ENCODE assay signal across 8 mouse cellular contexts in genomic region chr2:39007865-39008264, GRCm38 (mm10). TPM values are rescaled to one million over a fixed set of nuclear protein-coding genes. Genes with fewer than 3 reads are reported as not detected.
DNase-seq lines count a peak whose midpoint lies in the region; ATAC-seq and TF ChIP-seq lines count a peak whose summit lies in the region.

No protein-coding gene starts in this region.

- peaks cover 2 to 24% of the 10 kb centered on the region in 2 experiments for H3K4me1 ChIP-seq in CH12.LX (ENCODE audit: control insufficient read depth in 1 of 2, insufficient read depth in 2 of 2)
- peaks cover 55% of the 10 kb centered on the region for H3K4me1 ChIP-seq in forebrain, embryonic 10.5 days
- peaks cover 54% of the 10 kb centered on the region for H3K4me1 ChIP-seq in heart, embryonic 15.5 days (replicated peaks)
- peaks cover 78% of the 10 kb centered on the region for H3K4me1 ChIP-seq in liver, embryonic 13.5 days (replicated peaks)
- H3K4me1 ChIP-seq in stomach, embryonic 14.5 days (ENCODE audit: control insufficient read depth, insufficient read depth, low read length), result peaks cover 30% of the 10 kb centered on the region

- H3K4me2 ChIP-seq in CH12.LX (ENCODE audit: insufficient read depth, low read depth, poor library complexity, severe bottlenecking), result peak overlapping the region; percentile 92; the same call in 1 of the 2 replicates
- H3K4me2 ChIP-seq in heart, embryonic 15.5 days, result peak overlapping the region; percentile 92
- H3K4me2 ChIP-seq in liver, embryonic 13.5 days, result peak overlapping the region; percentile 94
- H3K4me2 ChIP-seq in stomach, embryonic 14.5 days (replicated peaks; ENCODE audit: low read depth, low read length), result peak overlapping the region; percentile 95

- in situ Hi-C loops in CH12.LX (cut with MboI; ENCODE audit: low pct_ligation_motif_present, low pct_unique_long_range_greater_than_20kb, low sequenced_read_pairs), result no loop called here

- H3K4me3 ChIP-seq in CH12.LX (replicated peaks in 1 of 3; ENCODE audit: low read depth in 2 of 3, low read length in 2 of 3, poor library complexity in 1 of 3), result peak overlapping the region; percentile 85 to 100 (median 90)
- peak overlapping the region; percentile 93 for H3K4me3 ChIP-seq in forebrain, embryonic 10.5 days
- peak overlapping the region; percentile 95 for H3K4me3 ChIP-seq in heart, embryonic 15.5 days
- peak overlapping the region; percentile 93 for H3K4me3 ChIP-seq in liver, embryonic 13.5 days (replicated peaks)
- H3K4me3 ChIP-seq in stomach, embryonic 14.5 days (ENCODE audit: low read depth, low read length), result peak overlapping the region; percentile 93

- H3K27ac ChIP-seq in CH12.LX (ENCODE audit: insufficient read depth, low read depth), result peak overlapping the region; percentile 99
- peak overlapping the region; percentile 92 for H3K27ac ChIP-seq in forebrain, embryonic 10.5 days
- H3K27ac ChIP-seq in heart, embryonic 15.5 days, result peak overlapping the region; percentile 96
- peak overlapping the region; percentile 93 for H3K27ac ChIP-seq in liver, embryonic 13.5 days
- peak overlapping the region; percentile 94 for H3K27ac ChIP-seq in stomach, embryonic 14.5 days (ENCODE audit: low read length)

- H3K79me2 ChIP-seq in CH12.LX (replicated peaks; ENCODE audit: control insufficient read depth, extremely low read depth, insufficient read depth, poor library complexity, severe bottlenecking), result peaks cover 69% of the 10 kb centered on the region

- TF ChIP-seq CTCF in CH12.LX (conservative IDR thresholded peaks at IDR 0.05 in 1 of 2, IDR thresholded peaks at IDR 0.05 in 1 of 2; ENCODE audit: low read depth in 2 of 2, low read length in 2 of 2), result no peak

- peaks cover 12 to 32% of the 10 kb centered on the region in 2 experiments for H3K36me3 ChIP-seq in CH12.LX (replicated peaks in 1 of 2; ENCODE audit: control insufficient read depth in 1 of 2, insufficient read depth in 1 of 2, low read length in 1 of 2)
- H3K36me3 ChIP-seq in forebrain, embryonic 10.5 days (replicated peaks), result peaks cover 39% of the 10 kb centered on the region
- peaks cover 11% of the 10 kb centered on the region; the same call in 1 of the 2 replicates for H3K36me3 ChIP-seq in heart, embryonic 15.5 days
- H3K36me3 ChIP-seq in liver, embryonic 13.5 days, result peaks cover 28% of the 10 kb centered on the region
- H3K36me3 ChIP-seq in stomach, embryonic 14.5 days (ENCODE audit: control insufficient read depth, insufficient read depth, low read length), result peaks cover 15% of the 10 kb centered on the region

- H3K27me3 ChIP-seq in CH12.LX (replicated peaks), result no peaks in the 10 kb centered on the region
- H3K27me3 ChIP-seq in forebrain, embryonic 10.5 days (ENCODE audit: poor library complexity, severe bottlenecking), result no peaks in the 10 kb centered on the region
- H3K27me3 ChIP-seq in heart, embryonic 15.5 days, result no peaks in the 10 kb centered on the region
- no peaks in the 10 kb centered on the region for H3K27me3 ChIP-seq in liver, embryonic 13.5 days
- no peaks in the 10 kb centered on the region for H3K27me3 ChIP-seq in stomach, embryonic 14.5 days (ENCODE audit: control insufficient read depth, insufficient read depth, low read length)

- dilution Hi-C loops in CH12.LX (cut with MboI; ENCODE audit: extremely low pct_ligation_motif_present, extremely low pct_unique_long_range_greater_than_20kb, low sequenced_read_pairs), result no loop called here

- peak; percentile 92 for DNase-seq in CH12.LX (ENCODE audit: extremely low read depth)
- peak; percentile 87 for DNase-seq in c-Kit-positive CD71-negative TER-119-negative erythroid progenitor cells, embryonic 14.5 days (ENCODE audit: low read depth)
- DNase-seq in forebrain, embryonic 10.5 days (ENCODE audit: extremely low spot score, low spot score), result peak; percentile 94
- peak; percentile 95 for DNase-seq in kidney, postnatal 14 days
- DNase-seq in liver, embryonic 13.5 days, result peak; percentile 90
- peak; percentile 85 to 92 for DNase-seq in natural killer cell, adult 2 months (ENCODE audit: low spot score in 2 of 2)

- peak; percentile 96 for TF ChIP-seq POLR2A in CH12.LX (IDR thresholded peaks at IDR 0.05; ENCODE audit: low read depth, low read length)

- ATAC-seq in heart, embryonic 15.5 days (replicated peaks; ENCODE audit: insufficient number of reproducible peaks, insufficient read depth, low FRiP score, low read depth), result peak; percentile 86
- peak; percentile 85 for ATAC-seq in liver, embryonic 13.5 days (ENCODE audit: low read depth)
- peak; percentile 89 for ATAC-seq in stomach, embryonic 14.5 days (ENCODE audit: insufficient number of reproducible peaks, insufficient read depth, low FRiP score, low read depth)

- peak overlapping the region; percentile 99 for H3K9ac ChIP-seq in CH12.LX (ENCODE audit: insufficient read depth, low read depth)
- peak overlapping the region; percentile 96 for H3K9ac ChIP-seq in heart, embryonic 15.5 days
- H3K9ac ChIP-seq in liver, embryonic 13.5 days, result peak overlapping the region; percentile 97
- peak overlapping the region; percentile 90 for H3K9ac ChIP-seq in stomach, embryonic 14.5 days (replicated peaks; ENCODE audit: low read depth, low read length)

- TF ChIP-seq EP300 in CH12.LX (IDR thresholded peaks at IDR 0.05; ENCODE audit: low read length), result no peak

- no peaks in the 10 kb centered on the region for H3K9me3 ChIP-seq in CH12.LX (replicated peaks; ENCODE audit: low read length)
- H3K9me3 ChIP-seq in forebrain, embryonic 10.5 days, result no peaks in the 10 kb centered on the region
- H3K9me3 ChIP-seq in heart, embryonic 15.5 days (replicated peaks), result no peaks in the 10 kb centered on the region
- no peaks in the 10 kb centered on the region for H3K9me3 ChIP-seq in liver, embryonic 13.5 days (replicated peaks)
- H3K9me3 ChIP-seq in stomach, embryonic 14.5 days (ENCODE audit: control insufficient read depth, low read depth, low read length), result no peaks in the 10 kb centered on the region

- WGBS in forebrain, embryonic 10.5 days, result under 1% methylated on average over 44 of the region's 44 CpGs
- under 1% methylated on average over 44 of the region's 44 CpGs for WGBS in heart, embryonic 15.5 days
- under 1% methylated on average over 43 of the region's 44 CpGs for WGBS in liver, embryonic 13.5 days (ENCODE audit: insufficient replicate concordance)
- under 1% methylated on average over 44 of the region's 44 CpGs for WGBS in stomach, embryonic 14.5 days

- no peak for TF ChIP-seq RAD21 in CH12.LX (IDR thresholded peaks at IDR 0.05; ENCODE audit: low read depth, low read length)

TF ChIP-seq in CH12.LX, 34 proteins besides CTCF, POLR2A, EP300 and RAD21 (continues in another document):
- TF ChIP-seq KAT2A (IDR thresholded peaks at IDR 0.05; ENCODE audit: insufficient replicate concordance, low read length), result peak; percentile 90; the same call in 1 of the 2 replicates
- peak; percentile 25; the same call in 1 of the 2 replicates for TF ChIP-seq ETS1 (conservative IDR thresholded peaks at IDR 0.05; ENCODE audit: low read depth, low read length)
- TF ChIP-seq E2F4 (IDR thresholded peaks at IDR 0.05; ENCODE audit: insufficient replicate concordance, low read depth, low read length), result no peak
- peak; percentile 76 for TF ChIP-seq SIN3A (IDR thresholded peaks at IDR 0.05; ENCODE audit: low read length)
- TF ChIP-seq IRF4 (IDR thresholded peaks at IDR 0.05; ENCODE audit: low read depth, low read length), result 0 out of 2 replicates have a peak, but pooled peaks have one; percentile 56
- TF ChIP-seq CHD1 (IDR thresholded peaks at IDR 0.05; ENCODE audit: low read depth, low read length), result peak; percentile 29; the same call in 1 of the 2 replicates
- no peak for TF ChIP-seq USF1 (IDR thresholded peaks at IDR 0.05; ENCODE audit: low read depth, low read length)
- peak; percentile 73; the same call in 1 of the 2 replicates for TF ChIP-seq MEF2A (IDR thresholded peaks at IDR 0.05; ENCODE audit: borderline replicate concordance, low read depth, low read length)

RNA-seq across cellular contexts. Expression of gene Rpl35, which starts 2.4 kb away (rescaled TPM):
- 2,171 and 2,515 TPM in 2 replicates for total RNA-seq in CH12.LX (2012; rRNA removed)
- 976 and 984 TPM in 2 replicates for total RNA-seq in CH12.LX (2014; rRNA removed)
- polyA plus RNA-seq in CH12.LX (2012; ENCODE audit: insufficient read length, low read depth), result 649 and 718 TPM in 2 replicates
- 1,010 and 1,015 TPM in 2 replicates for polyA plus RNA-seq in forebrain, embryonic 10.5 days (2016; fragmentation: Nextera tagmentation; extraction: Ambion mirVana)
- polyA plus RNA-seq in heart, embryonic 15.5 days (2015; fragmentation: Nextera tagmentation; extraction: Ambion mirVana), result 474 and 613 TPM in 2 replicates
- polyA plus RNA-seq in liver, embryonic 13.5 days (2015; fragmentation: Nextera tagmentation; extraction: Ambion mirVana), result 845 and 923 TPM in 2 replicates
- polyA plus RNA-seq in stomach, embryonic 14.5 days (2014; fragmentation: Nextera tagmentation; extraction: Ambion mirVana), result 1,103 and 1,116 TPM in 2 replicates

RNA-seq across cellular contexts. Expression of gene Arpc5l, which starts 2.7 kb away (rescaled TPM):
- total RNA-seq in CH12.LX (2012; rRNA removed), result 139 and 148 TPM in 2 replicates
- 300 and 309 TPM in 2 replicates for total RNA-seq in CH12.LX (2014; rRNA removed)
- 212 and 219 TPM in 2 replicates for polyA plus RNA-seq in CH12.LX (2012; ENCODE audit: insufficient read length, low read depth)
- polyA plus RNA-seq in forebrain, embryonic 10.5 days (2016; fragmentation: Nextera tagmentation; extraction: Ambion mirVana), result 126 and 131 TPM in 2 replicates
- 78.9 and 88.5 TPM in 2 replicates for polyA plus RNA-seq in heart, embryonic 15.5 days (2015; fragmentation: Nextera tagmentation; extraction: Ambion mirVana)
- 74.0 and 76.6 TPM in 2 replicates for polyA plus RNA-seq in liver, embryonic 13.5 days (2015; fragmentation: Nextera tagmentation; extraction: Ambion mirVana)
- polyA plus RNA-seq in stomach, embryonic 14.5 days (2014; fragmentation: Nextera tagmentation; extraction: Ambion mirVana), result 119 and 124 TPM in 2 replicates

RNA-seq across cellular contexts. Expression of gene Wdr38, which starts 10.6 kb away (rescaled TPM):
- total RNA-seq in CH12.LX (2012; rRNA removed) (1.0 and 1.1 TPM in 2 replicates), CH12.LX (2014; rRNA removed) (0.19 and 0.28 TPM in 2 replicates)
- polyA plus RNA-seq in CH12.LX (2012; ENCODE audit: insufficient read length, low read depth), result 0.40 and 0.63 TPM in 2 replicates
- 1.7 and 1.9 TPM in 2 replicates for polyA plus RNA-seq in forebrain, embryonic 10.5 days (2016; fragmentation: Nextera tagmentation; extraction: Ambion mirVana)
- 0.99 and 1.1 TPM in 2 replicates for polyA plus RNA-seq in heart, embryonic 15.5 days (2015; fragmentation: Nextera tagmentation; extraction: Ambion mirVana)
- 0.66 and 0.76 TPM in 2 replicates for polyA plus RNA-seq in liver, embryonic 13.5 days (2015; fragmentation: Nextera tagmentation; extraction: Ambion mirVana)
- polyA plus RNA-seq in stomach, embryonic 14.5 days (2014; fragmentation: Nextera tagmentation; extraction: Ambion mirVana), result 1.1 and 1.8 TPM in 2 replicates

RNA-seq across cellular contexts. Expression of gene Golga1, which starts 57.5 kb away (rescaled TPM):
- total RNA-seq in CH12.LX (2012; rRNA removed), result 7.8 and 8.8 TPM in 2 replicates
- total RNA-seq in CH12.LX (2014; rRNA removed), result 8.2 and 8.6 TPM in 2 replicates
- polyA plus RNA-seq in CH12.LX (2012; ENCODE audit: insufficient read length, low read depth), result 10.1 and 11.5 TPM in 2 replicates
- 22.7 and 24.0 TPM in 2 replicates for polyA plus RNA-seq in forebrain, embryonic 10.5 days (2016; fragmentation: Nextera tagmentation; extraction: Ambion mirVana)
- polyA plus RNA-seq in heart, embryonic 15.5 days (2015; fragmentation: Nextera tagmentation; extraction: Ambion mirVana), result 19.0 and 23.2 TPM in 2 replicates
- 9.9 and 11.3 TPM in 2 replicates for polyA plus RNA-seq in liver, embryonic 13.5 days (2015; fragmentation: Nextera tagmentation; extraction: Ambion mirVana)
- polyA plus RNA-seq in stomach, embryonic 14.5 days (2014; fragmentation: Nextera tagmentation; extraction: Ambion mirVana), result 36.1 and 38.6 TPM in 2 replicates

Comparison
In these comparisons a context has a peak if more than half of its experiments do, and no peak if none do; other contexts are left out.
1. Peak in every context shown above with its lines: DNase-seq, ATAC-seq, H3K4me3 ChIP-seq and H3K27ac ChIP-seq.